Mouse (Mus musculus): ENCODE measurements at regions not wholly inside any gene's neighbourhood (a gene's known extent, or its start where the extent isn't known, plus 50 kb on each side); places are given as distances from the start of the nearest gene placed in this dataset.

GRCm38 (mm10) chr2:101175124-101175523, 449.4 kb upstream of the Rag2 start:
- peak; percentile 15 for DNase-seq (ENCODE audit: low spot score)

GRCm38 (mm10) chr2:101206637-101207036, 417.9 kb upstream of the Rag2 start:
- no peak for DNase-seq (ENCODE audit: low spot score)

- no peak for DNase-seq (ENCODE audit: low spot score)
Measured at GRCm38 (mm10) chr2:101209136-101209535, 415.4 kb upstream of the Rag2 start.

- no peak for DNase-seq (ENCODE audit: low spot score)
Measured at GRCm38 (mm10) chr2:101220759-101221158, 403.8 kb upstream of the Rag2 start.

- DNase-seq (ENCODE audit: low spot score): no peak
Measured at GRCm38 (mm10) chr2:101242983-101243382, 381.5 kb upstream of the Rag2 start.

- DNase-seq (ENCODE audit: low spot score): no peak
Measured at GRCm38 (mm10) chr2:101247133-101247532, 377.4 kb upstream of the Rag2 start.

GRCm38 (mm10) chr2:101252228-101252627, 372.3 kb upstream of the Rag2 start:
- DNase-seq (ENCODE audit: low spot score): no peak

GRCm38 (mm10) chr2:101256464-101256863, 368.1 kb upstream of the Rag2 start:
- no peak for DNase-seq (ENCODE audit: low spot score)

GRCm38 (mm10) chr2:101263934-101264333, 360.6 kb upstream of the Rag2 start:
- no peak for DNase-seq (ENCODE audit: low spot score)

GRCm38 (mm10) chr2:101266685-101267374, 357.7 kb upstream of the Rag2 start:
- DNase-seq (ENCODE audit: low spot score): no peak

- DNase-seq (ENCODE audit: low spot score): no peak
Measured at GRCm38 (mm10) chr2:101274045-101274664, 350.4 kb upstream of the Rag2 start.

- DNase-seq (ENCODE audit: low spot score): no peak
Measured at GRCm38 (mm10) chr2:101284886-101285285, 339.6 kb upstream of the Rag2 start.

- no peak for DNase-seq (ENCODE audit: low spot score)
Measured at GRCm38 (mm10) chr2:101288119-101288518, 336.4 kb upstream of the Rag2 start.

GRCm38 (mm10) chr2:101289168-101289567, 335.4 kb upstream of the Rag2 start:
- no peak for DNase-seq (ENCODE audit: low spot score)

- DNase-seq (ENCODE audit: low spot score): no peak
Measured at GRCm38 (mm10) chr2:101290738-101291137, 333.8 kb upstream of the Rag2 start.

GRCm38 (mm10) chr2:101295678-101296368, 328.7 kb upstream of the Rag2 start:
- DNase-seq (ENCODE audit: low spot score): no peak

GRCm38 (mm10) chr2:101296369-101296682, 328.2 kb upstream of the Rag2 start:
- DNase-seq (ENCODE audit: low spot score): no peak

- no peak for DNase-seq (ENCODE audit: low spot score)
Measured at GRCm38 (mm10) chr2:101296778-101297177, 327.7 kb upstream of the Rag2 start.

- no peak for DNase-seq (ENCODE audit: low spot score)
Measured at GRCm38 (mm10) chr2:101299126-101299525, 325.4 kb upstream of the Rag2 start.

- DNase-seq (ENCODE audit: low spot score): no peak
Measured at GRCm38 (mm10) chr2:101300106-101300505, 324.4 kb upstream of the Rag2 start.

- no peak for DNase-seq (ENCODE audit: low spot score)
Measured at GRCm38 (mm10) chr2:101321286-101321914, 303.1 kb upstream of the Rag2 start.

- DNase-seq (ENCODE audit: low spot score): no peak
Measured at GRCm38 (mm10) chr2:101356709-101357108, 267.8 kb upstream of the Rag2 start.

- DNase-seq (ENCODE audit: low spot score): no peak
Measured at GRCm38 (mm10) chr2:101364256-101364655, 260.3 kb upstream of the Rag2 start.

Data from layer of hippocampus, adult 11-12 months (tissue).